Mouse (Mus musculus) limb, embryonic 13.5 days (tissue): Measurements from ENCODE around the gene Pgs1. TPM values are rescaled to one million over a fixed set of nuclear protein-coding genes. Genes with fewer than 3 reads are reported as not detected.

Experiments
- microRNA-seq: library from miRNA; unstranded; fragments of <30 nt; microRNA quantifications from one replicate; pipeline ENCODE4, GENCODE M21; 2016
- polyA plus RNA-seq: library from polyadenylated mRNA; unstranded; fragments of >200 nt; fragmentation: Nextera tagmentation; extraction: Ambion mirVana; gene quantifications from 2 replicates; pipeline ENCODE4 v1.2.1, GENCODE M21; 2015

Pgs1 gene
- polyA plus RNA-seq, 1 experiment from 2014 or later = 35.7 TPM

Small RNA genes lying within 50 kb of the gene (microRNA-seq; reads per million reads assigned to microRNA genes)
- gene Mir6933 = not detected

Other genes starting within 250 kb of the Pgs1 start
- gene Tmc8, start 204.2 kb upstream of the Pgs1 start, polyA plus RNA-seq = 0.81 and 1.4 TPM in 2 replicates
- 19.0 and 23.9 TPM in 2 replicates for gene Tmc6, start 204.1 kb upstream of the Pgs1 start, polyA plus RNA-seq
- gene 6030468B19Rik, start 188.6 kb upstream of the Pgs1 start, polyA plus RNA-seq = 0.41 and 0.60 TPM in 2 replicates
- 0.60 and 0.72 TPM in 2 replicates for gene Gm20708, start 176.6 kb upstream of the Pgs1 start, polyA plus RNA-seq
- gene Syngr2, start 176.6 kb upstream of the Pgs1 start, polyA plus RNA-seq = 38.4 and 39.5 TPM in 2 replicates
- gene Afmid, start 160.4 kb upstream of the Pgs1 start, polyA plus RNA-seq = 5.6 and 6.2 TPM in 2 replicates
- 133 and 137 TPM in 2 replicates for gene Tk1, start 160.2 kb upstream of the Pgs1 start, polyA plus RNA-seq
- 307 and 322 TPM in 2 replicates for gene Birc5, start 137.0 kb upstream of the Pgs1 start, polyA plus RNA-seq
- gene Tmem235, start 125.5 kb upstream of the Pgs1 start, polyA plus RNA-seq = not detected in 2 replicates
- gene Tha1, start 112.8 kb upstream of the Pgs1 start, polyA plus RNA-seq = 3.4 and 3.6 TPM in 2 replicates
- 15.6 and 15.8 TPM in 2 replicates for gene Socs3, start 16.2 kb upstream of the Pgs1 start, polyA plus RNA-seq
- gene Dnah17, start 144.3 kb downstream of the Pgs1 start, polyA plus RNA-seq = 0.23 and 0.27 TPM in 2 replicates